23 mouse cellular contexts compared by ENCODE assay signal in the genomic region with DNA sequence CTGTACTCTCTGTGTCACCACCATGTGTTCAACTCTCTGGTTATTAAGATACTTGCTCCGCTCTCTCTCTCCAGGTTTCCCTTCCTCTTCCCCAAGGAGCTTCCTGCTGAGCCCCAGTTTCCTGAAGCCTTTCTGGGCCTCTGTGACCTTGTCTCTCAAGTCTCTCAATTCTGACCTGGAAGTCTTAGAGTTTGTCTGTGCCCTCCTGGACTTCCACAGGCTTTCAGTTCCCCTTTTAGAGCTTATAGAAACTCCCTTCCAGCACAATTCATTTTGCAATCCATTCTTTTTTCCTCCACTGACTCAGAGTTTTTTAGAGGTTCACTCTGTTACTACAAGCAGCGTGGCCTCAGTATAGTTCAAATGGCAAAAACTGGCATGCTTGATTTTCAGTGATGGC. TPM values are rescaled to one million over a fixed set of nuclear protein-coding genes. Genes with fewer than 3 reads are reported as not detected.
"Had no signal": no experiment of that assay in that cellular context is flagged by ENCODE, and none has a peak within 500 bp of the region (broad histone marks: within the 10 kb centered on the region; RNA-seq: fewer than 3 reads in every experiment).

No protein-coding gene starts in this region.

- H3K27ac ChIP-seq: intestine, embryonic 15.5 days; layer of hippocampus, adult 2 months; limb, embryonic 13.5 days; liver, embryonic 13.5 days; midbrain, embryonic 15.5 days had no signal

- H3K36me3 ChIP-seq: intestine, embryonic 15.5 days; limb, embryonic 13.5 days; liver, embryonic 13.5 days; midbrain, embryonic 15.5 days had no signal

- H3K4me2 ChIP-seq: intestine, embryonic 15.5 days; limb, embryonic 13.5 days; liver, embryonic 13.5 days; midbrain, embryonic 11.5 days; midbrain, embryonic 15.5 days had no signal

- H3K9ac ChIP-seq: intestine, embryonic 15.5 days; limb, embryonic 13.5 days; liver, embryonic 13.5 days; midbrain, embryonic 15.5 days had no signal

- ATAC-seq: intestine, embryonic 15.5 days; midbrain, embryonic 15.5 days had no signal

- H3K27me3 ChIP-seq: intestine, embryonic 15.5 days; limb, embryonic 13.5 days; liver, embryonic 13.5 days; megakaryocyte, embryonic 14.5 days; midbrain, embryonic 15.5 days had no signal

- H3K4me1 ChIP-seq: intestine, embryonic 15.5 days; limb, embryonic 13.5 days; liver, embryonic 13.5 days had no signal

- H3K9me3 ChIP-seq: intestine, embryonic 15.5 days; limb, embryonic 13.5 days; liver, embryonic 13.5 days; megakaryocyte, embryonic 14.5 days; midbrain, embryonic 15.5 days had no signal

- DNase-seq: kidney, adult 18-20 months; kidney, postnatal 10 days; kidney, postnatal 4 days; left cerebral cortex, postnatal 4 days; liver, embryonic 13.5 days; lung, adult 18-20 months; lung, postnatal 10 days; right cerebral cortex, adult 18-20 months; right cerebral cortex, postnatal 25 days; thymus, postnatal 36 days had no signal

- H3K4me3 ChIP-seq: intestine, embryonic 15.5 days; layer of hippocampus, adult 2 months; limb, embryonic 13.5 days; liver, embryonic 13.5 days; megakaryocyte, embryonic 14.5 days; midbrain, embryonic 15.5 days had no signal

RNA-seq across cellular contexts. Expression of a gene that starts 23.4 kb away (rescaled TPM):
- total RNA-seq: layer of hippocampus, adult 2 months; layer of hippocampus, postnatal 14 days; left cerebral cortex, adult 18-20 months; left cerebral cortex, postnatal 10 days; left cerebral cortex, postnatal 4 days had no signal
- polyA plus RNA-seq: kidney, embryonic 14.5 days; limb, embryonic 13.5 days; liver, embryonic 13.5 days; midbrain, embryonic 11.5 days; midbrain, embryonic 15.5 days; neural tube, embryonic 14.5 days; small intestine, adult 2 months; thymus, postnatal 0 days had no signal
